Comparison of ENCODE assay signal across 9 mouse cellular contexts in the genomic region with DNA sequence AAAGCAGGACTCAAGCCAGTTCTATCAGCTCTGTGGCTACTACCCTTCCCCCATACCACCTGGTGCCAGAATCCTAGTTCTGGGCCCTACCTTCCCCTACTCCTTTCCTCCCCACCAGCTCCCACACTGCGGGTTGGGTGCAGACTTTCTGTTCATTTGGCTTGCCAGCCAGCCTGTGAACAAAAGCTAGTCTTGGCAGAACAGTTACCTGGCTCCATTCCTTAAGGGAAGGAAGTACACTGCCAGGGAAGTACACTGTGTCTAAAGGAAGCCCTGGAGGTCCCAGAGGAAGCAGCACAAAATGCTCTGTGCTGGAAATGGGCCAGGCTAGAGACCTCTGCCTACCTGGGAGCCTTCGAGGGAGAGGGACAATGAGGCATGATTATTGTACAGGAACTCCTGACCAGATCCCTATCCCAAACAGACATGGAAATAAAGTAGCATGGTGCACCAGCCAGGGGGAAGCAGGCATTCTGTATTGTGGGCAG. TPM values are rescaled to one million over a fixed set of nuclear protein-coding genes. Genes with fewer than 3 reads are reported as not detected.
DNase-seq lines count a peak whose midpoint lies in the region; ATAC-seq and TF ChIP-seq lines count a peak whose summit lies in the region.
"Had no signal": no experiment of that assay in that cellular context is flagged by ENCODE, and none has a peak within 500 bp of the region (broad histone marks: within the 10 kb centered on the region; RNA-seq: fewer than 3 reads in every experiment).

A gene (plus strand): TSS at position 438 of the 488 bp plus-strand sequence.

- peak; percentile 15 for DNase-seq in kidney, adult 11 months
- DNase-seq in cerebellum, postnatal 36 days, result peak; percentile 9 to 22
- DNase-seq in heart, postnatal 0 days (ENCODE audit: low spot score), result peak; percentile 6
- peak; percentile 10 for DNase-seq in limb, embryonic 10.5 days (ENCODE audit: low spot score)
- no peak for DNase-seq in urinary bladder, postnatal 4 days (ENCODE audit: low spot score in 2 of 2)
- DNase-seq in liver, result no peak
- no peak for DNase-seq in adrenal gland, postnatal 25 days
- DNase-seq: thymus, postnatal 25 days had no signal

- no peaks in the 10 kb centered on the region for H3K9me3 ChIP-seq in kidney, embryonic 15.5 days (replicated peaks)
- H3K9me3 ChIP-seq in heart, postnatal 0 days (replicated peaks; ENCODE audit: control insufficient read depth, low read length), result no peaks in the 10 kb centered on the region
- no peaks in the 10 kb centered on the region for H3K9me3 ChIP-seq in limb, embryonic 10.5 days (replicated peaks)

- ATAC-seq in kidney, embryonic 15.5 days (replicated peaks; ENCODE audit: low FRiP score), result no peak
- ATAC-seq in heart, postnatal 0 days (ENCODE audit: insufficient read depth, low read depth), result no peak

- H3K4me2 ChIP-seq in kidney, embryonic 15.5 days, result no peak within 1 kb of the TSS
- H3K4me2 ChIP-seq in heart, postnatal 0 days (ENCODE audit: low read depth, low read length), result no peak within 1 kb of the TSS

- no peak for TF ChIP-seq CTCF in heart, postnatal 0 days (IDR thresholded peaks at IDR 0.05; ENCODE audit: low read depth)

- 81% methylated on average over 2 of the region's 2 CpGs for WGBS in kidney, embryonic 15.5 days
- WGBS in heart, postnatal 0 days, result 58% methylated on average over 2 of the region's 2 CpGs
- 81% methylated on average over 2 of the region's 2 CpGs for WGBS in limb, embryonic 10.5 days

- no peaks in the 10 kb centered on the region for H3K27me3 ChIP-seq in kidney, embryonic 15.5 days
- no peaks in the 10 kb centered on the region for H3K27me3 ChIP-seq in heart, postnatal 0 days (ENCODE audit: control insufficient read depth, insufficient read depth, low read length)
- no peaks in the 10 kb centered on the region for H3K27me3 ChIP-seq in limb, embryonic 10.5 days (ENCODE audit: low read depth, poor library complexity, severe bottlenecking)

- H3K36me3 ChIP-seq in kidney, embryonic 15.5 days, result no peaks in the 10 kb centered on the region
- H3K36me3 ChIP-seq in heart, postnatal 0 days (replicated peaks; ENCODE audit: control insufficient read depth, insufficient read depth, low read length), result no peaks in the 10 kb centered on the region
- H3K36me3 ChIP-seq in limb, embryonic 10.5 days, result no peaks in the 10 kb centered on the region

- no peak within 1 kb of the TSS for H3K27ac ChIP-seq in kidney, embryonic 15.5 days
- no peak within 1 kb of the TSS for H3K27ac ChIP-seq in heart, postnatal 0 days (ENCODE audit: low read depth)
- H3K27ac ChIP-seq in limb, embryonic 10.5 days, result no peak within 1 kb of the TSS

- no peak within 1 kb of the TSS for H3K4me3 ChIP-seq in kidney, embryonic 15.5 days (replicated peaks)
- no peak within 1 kb of the TSS for H3K4me3 ChIP-seq in heart, postnatal 0 days (ENCODE audit: low read depth, low read length)
- no peak within 1 kb of the TSS for H3K4me3 ChIP-seq in limb, embryonic 10.5 days

- H3K9ac ChIP-seq in kidney, embryonic 15.5 days, result no peak within 1 kb of the TSS
- H3K9ac ChIP-seq in heart, postnatal 0 days (replicated peaks; ENCODE audit: low read depth, low read length), result no peak within 1 kb of the TSS

- TF ChIP-seq EP300 in heart, postnatal 0 days (IDR thresholded peaks at IDR 0.05; ENCODE audit: low read depth), result no peak

- no peaks in the 10 kb centered on the region for H3K4me1 ChIP-seq in kidney, embryonic 15.5 days
- H3K4me1 ChIP-seq in heart, postnatal 0 days (ENCODE audit: control insufficient read depth, insufficient read depth), result no peaks in the 10 kb centered on the region
- H3K4me1 ChIP-seq in limb, embryonic 10.5 days, result no peaks in the 10 kb centered on the region

RNA-seq across cellular contexts. Expression of the gene that starts here (rescaled TPM):
- polyA plus RNA-seq in kidney, embryonic 15.5 days (2015; fragmentation: Nextera tagmentation; extraction: Ambion mirVana), result not detected in 2 replicates
- not detected in 2 replicates for total RNA-seq in heart, postnatal 0 days (2014; rRNA removed; ENCODE audit: low replicate concordance)
- polyA plus RNA-seq in heart, postnatal 0 days (2015; fragmentation: Nextera tagmentation; extraction: Ambion mirVana), result 0.10 TPM in 1 of 2 replicates, not detected in the other
- polyA plus RNA-seq in limb, embryonic 10.5 days (2016; fragmentation: Nextera tagmentation; extraction: Ambion mirVana), result not detected in 2 replicates
- total RNA-seq in adrenal gland, postnatal 25 days (2021), result not detected in 2 replicates

Comparison
In these comparisons a context has a peak if more than half of its experiments do, and no peak if none do; other contexts are left out.
1. Peak in DNase-seq in heart, postnatal 0 days; RNA of the gene not detected or under 1 TPM.
2. Peak in DNase-seq in limb, embryonic 10.5 days; RNA of the gene not detected or under 1 TPM.
3. DNase-seq: peak in kidney, adult 11 months (single experiment) and cerebellum, postnatal 36 days (2 of 2); none in urinary bladder, postnatal 4 days (0 of 2), liver (single experiment) and adrenal gland, postnatal 25 days (single experiment).